Mouse (Mus musculus): Measurements from ENCODE around the gene Fam204a. TPM values are rescaled to one million over a fixed set of nuclear protein-coding genes. Genes with fewer than 3 reads are reported as not detected.
A peak's percentile ranks its signal among the peaks of the same experiment; 100 is the strongest.

Gene Fam204a
- total RNA-seq, 1 experiment from 2014 or later: 35.5 TPM

DNA sequence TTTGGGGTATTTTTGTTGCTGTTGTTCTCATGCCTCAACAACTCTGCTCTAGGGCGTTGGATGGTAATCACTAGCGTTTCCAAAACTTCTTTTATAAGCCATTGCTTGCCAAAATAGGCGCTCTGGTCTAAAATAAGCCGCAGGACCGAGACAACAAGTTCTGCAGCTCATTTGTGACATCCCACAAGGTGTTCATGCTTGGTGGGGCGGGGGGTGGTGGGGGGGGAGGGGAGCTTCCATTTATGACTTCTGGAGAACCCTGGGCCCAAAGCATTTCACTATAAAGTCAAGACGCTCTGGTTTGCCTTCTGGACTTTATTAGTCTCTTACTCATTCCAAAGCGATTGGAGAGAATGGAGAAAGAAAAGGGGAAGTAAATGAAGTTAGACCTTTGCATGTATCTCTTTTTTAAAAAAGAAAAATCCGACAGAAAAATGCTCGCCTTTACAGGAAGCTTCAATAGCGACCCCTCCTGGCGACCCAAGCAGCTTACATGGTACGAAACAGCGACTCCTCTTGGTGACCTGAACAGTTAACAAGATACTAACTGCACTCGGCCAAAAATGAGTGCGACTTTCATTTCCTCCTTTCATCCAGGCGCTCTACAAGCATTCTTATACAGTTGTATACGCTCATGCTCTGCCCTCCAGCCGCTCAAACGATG, 65.8 kb downstream of the Fam204a start:
- peak; percentile 33 for DNase-seq

GRCm38 (mm10) chr19:60159827-60160226, 66.7 kb downstream of the Fam204a start:
- DNase-seq: no peak

GRCm38 (mm10) chr19:60155266-60155665, 71.2 kb downstream of the Fam204a start:
- DNase-seq: no peak

GRCm38 (mm10) chr19:60153096-60153495, 73.4 kb downstream of the Fam204a start:
- no peak for DNase-seq

DNA sequence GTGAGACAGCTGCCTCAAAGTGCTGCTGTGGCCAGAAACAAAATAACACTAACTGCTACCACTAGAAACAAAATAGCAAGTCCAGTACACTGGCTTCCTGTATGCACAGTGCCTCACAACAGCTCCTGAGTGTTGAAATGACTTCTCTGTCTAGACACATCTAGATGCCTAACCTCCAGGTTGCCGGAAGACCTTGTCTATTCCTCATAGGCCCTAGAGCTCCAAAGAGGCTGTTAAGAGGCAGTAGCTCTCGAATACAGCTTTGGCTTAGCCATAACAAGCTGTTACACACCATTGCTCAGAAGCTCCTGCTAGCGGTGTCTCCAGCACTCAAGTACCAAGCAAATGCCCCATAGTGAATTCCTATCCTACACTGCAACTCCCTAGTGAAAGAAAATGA, 76.4 kb downstream of the Fam204a start:
- DNase-seq: no peak

DNA sequence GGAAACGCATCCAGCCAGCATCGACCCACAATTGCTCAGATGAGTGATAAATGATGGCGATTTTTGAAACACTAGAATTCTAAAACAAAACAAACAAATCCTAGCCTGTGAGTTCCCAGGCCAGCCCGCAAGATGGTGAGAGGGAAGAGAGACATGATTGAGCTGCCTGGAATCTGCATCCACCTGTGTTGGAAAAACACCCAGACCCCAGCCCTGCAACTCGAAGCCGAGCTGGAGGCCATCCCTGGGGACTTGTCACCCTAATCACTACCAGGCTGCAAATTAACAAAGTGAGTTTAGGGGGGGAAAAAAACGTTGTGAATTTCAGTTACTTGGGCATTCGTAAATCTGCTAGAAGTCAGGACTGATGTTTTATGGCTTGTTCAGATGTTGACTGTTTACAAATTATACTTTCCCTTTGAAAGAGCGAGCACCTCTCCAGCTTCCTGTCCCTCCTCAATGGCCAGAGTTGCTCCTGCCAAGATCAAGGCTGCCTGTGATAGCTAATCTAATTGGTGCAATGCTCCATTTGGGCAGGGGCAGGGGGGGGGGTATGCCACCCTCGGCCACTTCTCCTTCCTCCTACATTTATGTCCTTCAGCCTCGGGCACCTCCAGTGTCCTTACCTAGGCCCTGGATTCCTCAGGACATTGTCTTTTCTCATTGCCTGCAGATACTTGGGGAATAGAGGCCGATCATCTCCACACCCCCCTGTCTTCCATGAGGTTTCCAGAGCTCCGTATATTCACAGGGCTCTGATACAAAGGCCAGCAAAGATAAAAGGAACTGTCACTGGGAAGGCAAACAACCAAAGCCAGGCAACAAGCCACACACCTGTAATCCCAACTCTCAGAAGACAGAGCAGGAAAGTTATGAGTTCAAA, 77.2 kb downstream of the Fam204a start:
- no peak for DNase-seq

Other genes with a start within 250 kb of the Fam204a start
- 0.73 TPM in 1 of 2 replicates, not detected in the other for gene Prlhr, start 241.6 kb upstream of the Fam204a start, total RNA-seq (2021)